Mouse (Mus musculus): Measurements from ENCODE around the gene Nell2. TPM values are rescaled to one million over a fixed set of nuclear protein-coding genes. Genes with fewer than 3 reads are reported as not detected.

Gene Nell2
- 13.5 and 17.9 TPM in 2 replicates for polyA plus RNA-seq (2015; fragmentation: Nextera tagmentation; extraction: Ambion mirVana)

- peaks cover 17% of the 10 kb centered on the region for H3K4me1 ChIP-seq
- WGBS = under 1% methylated on average over 95 of the region's 95 CpGs
- ATAC-seq (ENCODE audit: insufficient number of reproducible peaks, insufficient read depth, low FRiP score, low TSS enrichment, low read depth) = 0 out of 2 replicates have a peak, but pooled peaks have one; percentile 20
- peak within 1 kb of the TSS; percentile 60 for H3K4me3 ChIP-seq
- H3K27ac ChIP-seq = no peak within 1 kb of the TSS
- H3K4me2 ChIP-seq = peak within 1 kb of the TSS; percentile 98
- peak within 1 kb of the TSS; percentile 59 for H3K9ac ChIP-seq
- no peaks in the 10 kb centered on the region for H3K9me3 ChIP-seq
- H3K36me3 ChIP-seq = no peaks in the 10 kb centered on the region
- H3K27me3 ChIP-seq = peaks cover 46% of the 10 kb centered on the region
These were observed at the start of gene Nell2 for GRCm38 (mm10) chr15:95527948-95528861. Nell2 (minus strand) TSS chr15:95528559.

- 16% methylated on average over 5 of the region's 5 CpGs for WGBS
- no peaks in the 10 kb centered on the region for H3K4me1 ChIP-seq
- no peaks in the 10 kb centered on the region for H3K9me3 ChIP-seq
- H3K9ac ChIP-seq = no peak overlapping the region
- H3K27me3 ChIP-seq = peaks cover 12% of the 10 kb centered on the region
- H3K4me2 ChIP-seq = no peak overlapping the region
- ATAC-seq (ENCODE audit: insufficient number of reproducible peaks, insufficient read depth, low FRiP score, low TSS enrichment, low read depth) = no peak
- H3K4me3 ChIP-seq = no peak overlapping the region
- no peaks in the 10 kb centered on the region for H3K36me3 ChIP-seq
- no peak overlapping the region for H3K27ac ChIP-seq
These were observed 46.3 kb upstream of the Nell2 start for GRCm38 (mm10) chr15:95574661-95575060.

- H3K27me3 ChIP-seq = no peaks in the 10 kb centered on the region
- H3K4me2 ChIP-seq = no peak overlapping the region
- no peaks in the 10 kb centered on the region for H3K9me3 ChIP-seq
- H3K9ac ChIP-seq = no peak overlapping the region
- no peaks in the 10 kb centered on the region for H3K4me1 ChIP-seq
- H3K4me3 ChIP-seq = no peak overlapping the region
- 84% methylated on average over 6 of the region's 6 CpGs for WGBS
- ATAC-seq (ENCODE audit: insufficient number of reproducible peaks, insufficient read depth, low FRiP score, low TSS enrichment, low read depth) = no peak
- no peaks in the 10 kb centered on the region for H3K36me3 ChIP-seq
- H3K27ac ChIP-seq = no peak overlapping the region
These were observed 41.2 kb upstream of the Nell2 start for GRCm38 (mm10) chr15:95569606-95570005.

GRCm38 (mm10) chr15:95565160-95565559 is 36.8 kb upstream of the Nell2 start:
- H3K4me1 ChIP-seq = no peaks in the 10 kb centered on the region
- no peak overlapping the region for H3K4me3 ChIP-seq
- ATAC-seq (ENCODE audit: insufficient number of reproducible peaks, insufficient read depth, low FRiP score, low TSS enrichment, low read depth) = no peak
- H3K27ac ChIP-seq = no peak overlapping the region
- H3K27me3 ChIP-seq = no peaks in the 10 kb centered on the region
- no peaks in the 10 kb centered on the region for H3K9me3 ChIP-seq
- no peak overlapping the region for H3K9ac ChIP-seq
- WGBS = 95% methylated on average over 2 of the region's 2 CpGs
- H3K4me2 ChIP-seq = no peak overlapping the region
- no peaks in the 10 kb centered on the region for H3K36me3 ChIP-seq

GRCm38 (mm10) chr15:95561303-95561702 is 32.9 kb upstream of the Nell2 start:
- no peaks in the 10 kb centered on the region for H3K27me3 ChIP-seq
- no peak overlapping the region for H3K4me3 ChIP-seq
- H3K9me3 ChIP-seq = no peaks in the 10 kb centered on the region
- 89% methylated on average over 5 of the region's 5 CpGs for WGBS
- no peaks in the 10 kb centered on the region for H3K36me3 ChIP-seq
- no peak overlapping the region for H3K4me2 ChIP-seq
- no peaks in the 10 kb centered on the region for H3K4me1 ChIP-seq
- H3K9ac ChIP-seq = no peak overlapping the region
- no peak for ATAC-seq (ENCODE audit: insufficient number of reproducible peaks, insufficient read depth, low FRiP score, low TSS enrichment, low read depth)
- no peak overlapping the region for H3K27ac ChIP-seq

- Histone ChIP-seq H3K36me3 (no peaks in the 10 kb centered on the region), H3K4me3 (no peak overlapping the region), H3K27ac (no peak overlapping the region), H3K4me2 (no peak overlapping the region), H3K4me1 (no peaks in the 10 kb centered on the region), H3K9ac (no peak overlapping the region), H3K9me3 (no peaks in the 10 kb centered on the region), H3K27me3 (no peaks in the 10 kb centered on the region)
- 80% methylated on average over 5 of the region's 5 CpGs for WGBS
- ATAC-seq (ENCODE audit: insufficient number of reproducible peaks, insufficient read depth, low FRiP score, low TSS enrichment, low read depth) = no peak
These were observed 21.7 kb upstream of the Nell2 start for GRCm38 (mm10) chr15:95550011-95550410.

- Histone ChIP-seq H3K27me3 (no peaks in the 10 kb centered on the region), H3K4me3 (no peak overlapping the region), H3K9ac (no peak overlapping the region), H3K4me2 (no peak overlapping the region), H3K36me3 (no peaks in the 10 kb centered on the region), H3K4me1 (no peaks in the 10 kb centered on the region), H3K9me3 (no peaks in the 10 kb centered on the region), H3K27ac (no peak overlapping the region)
- WGBS = 54% methylated on average over 6 of the region's 6 CpGs
- ATAC-seq (ENCODE audit: insufficient number of reproducible peaks, insufficient read depth, low FRiP score, low TSS enrichment, low read depth) = no peak
These were observed 14.3 kb upstream of the Nell2 start for GRCm38 (mm10) chr15:95542632-95543031.

GRCm38 (mm10) chr15:95536724-95537123 is 8.4 kb upstream of the Nell2 start:
- Histone ChIP-seq H3K36me3 (no peaks in the 10 kb centered on the region), H3K9me3 (no peaks in the 10 kb centered on the region), H3K9ac (no peak overlapping the region), H3K4me2 (no peak overlapping the region), H3K27me3 (no peaks in the 10 kb centered on the region), H3K4me3 (no peak overlapping the region), H3K4me1 (no peaks in the 10 kb centered on the region), H3K27ac (no peak overlapping the region)
- 81% methylated on average over 4 of the region's 4 CpGs for WGBS
- ATAC-seq (ENCODE audit: insufficient number of reproducible peaks, insufficient read depth, low FRiP score, low TSS enrichment, low read depth) = no peak

GRCm38 (mm10) chr15:95536230-95536629 is 7.9 kb upstream of the Nell2 start:
- no peaks in the 10 kb centered on the region for H3K27me3 ChIP-seq
- ATAC-seq (ENCODE audit: insufficient number of reproducible peaks, insufficient read depth, low FRiP score, low TSS enrichment, low read depth) = no peak
- H3K9ac ChIP-seq = no peak overlapping the region
- H3K4me1 ChIP-seq = no peaks in the 10 kb centered on the region
- H3K9me3 ChIP-seq = no peaks in the 10 kb centered on the region
- H3K36me3 ChIP-seq = no peaks in the 10 kb centered on the region
- H3K27ac ChIP-seq = no peak overlapping the region
- no peak overlapping the region for H3K4me2 ChIP-seq
- WGBS = 76% methylated on average over 4 of the region's 4 CpGs
- H3K4me3 ChIP-seq = no peak overlapping the region

- Histone ChIP-seq H3K9ac (no peak overlapping the region), H3K4me3 (no peak overlapping the region), H3K4me1 (no peaks in the 10 kb centered on the region), H3K27ac (no peak overlapping the region), H3K36me3 (no peaks in the 10 kb centered on the region), H3K9me3 (no peaks in the 10 kb centered on the region), H3K4me2 (no peak overlapping the region), H3K27me3 (no peaks in the 10 kb centered on the region)
- 76% methylated on average over 6 of the region's 6 CpGs for WGBS
- ATAC-seq (ENCODE audit: insufficient number of reproducible peaks, insufficient read depth, low FRiP score, low TSS enrichment, low read depth) = no peak
These were observed 6.3 kb upstream of the Nell2 start for GRCm38 (mm10) chr15:95534644-95535043.

- no peak overlapping the region for H3K27ac ChIP-seq
- H3K27me3 ChIP-seq = peaks cover 47% of the 10 kb centered on the region
- 1% methylated on average over 28 of the region's 28 CpGs for WGBS
- no peaks in the 10 kb centered on the region for H3K36me3 ChIP-seq
- peaks cover 17% of the 10 kb centered on the region for H3K4me1 ChIP-seq
- peak overlapping the region; percentile 60 for H3K4me3 ChIP-seq
- peak overlapping the region; percentile 98 for H3K4me2 ChIP-seq
- H3K9ac ChIP-seq = peak overlapping the region; percentile 59
- no peak for ATAC-seq (ENCODE audit: insufficient number of reproducible peaks, insufficient read depth, low FRiP score, low TSS enrichment, low read depth)
- H3K9me3 ChIP-seq = no peaks in the 10 kb centered on the region
These were observed 855 bp downstream of the Nell2 start for GRCm38 (mm10) chr15:95527461-95527947.

All from embryonic facial prominence, embryonic 13.5 days (tissue).